Mouse (Mus musculus) olfactory bulb, adult 2 months (tissue): ENCODE results near the gene Col18a1.

Source experiments
- CTCF ChIP-seq: fragments of 200-500 bp; IDR thresholded peaks from 2 replicates; pipeline ENCODE4 v1.5.1; 2012; ENCODE audit warnings: low read depth, mild to moderate bottlenecking, low read length, moderate library complexity; ENCODE audit not compliant: insufficient read depth
- POLR2A ChIP-seq: fragments of 200-500 bp; IDR thresholded peaks from 2 replicates; pipeline ENCODE4 v1.6.1; 2012; ENCODE audit warnings: mild to moderate bottlenecking, low read depth, low read length, moderate library complexity; ENCODE audit not compliant: insufficient read depth

DNA sequence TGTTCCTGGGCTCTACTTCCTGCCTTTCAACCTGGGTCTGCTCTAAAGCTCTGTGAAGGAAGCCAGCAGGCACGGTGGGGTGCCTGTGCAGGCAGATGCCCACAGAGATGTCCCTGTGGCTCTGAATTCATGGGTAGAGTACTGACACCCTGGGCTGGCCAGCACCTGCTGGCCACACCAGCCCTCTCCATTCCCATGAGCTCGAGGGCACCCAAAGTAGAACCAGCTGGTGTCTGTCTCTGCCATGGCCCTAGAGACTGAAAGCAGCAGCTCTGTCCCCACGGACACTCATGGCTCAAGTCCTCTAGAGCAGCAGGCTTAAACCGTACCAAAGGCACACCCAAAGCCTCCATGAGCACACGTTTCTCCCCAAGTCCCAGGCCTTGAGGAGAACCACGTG, 30.1 kb downstream of the Col18a1 start:
- TF ChIP-seq CTCF = no peak
- TF ChIP-seq POLR2A = no peak
